Mouse (Mus musculus): ENCODE data around the gene Slc50a1.
A peak's percentile ranks its signal among the peaks of the same experiment; 100 is the strongest.

Gene Slc50a1

DNA sequence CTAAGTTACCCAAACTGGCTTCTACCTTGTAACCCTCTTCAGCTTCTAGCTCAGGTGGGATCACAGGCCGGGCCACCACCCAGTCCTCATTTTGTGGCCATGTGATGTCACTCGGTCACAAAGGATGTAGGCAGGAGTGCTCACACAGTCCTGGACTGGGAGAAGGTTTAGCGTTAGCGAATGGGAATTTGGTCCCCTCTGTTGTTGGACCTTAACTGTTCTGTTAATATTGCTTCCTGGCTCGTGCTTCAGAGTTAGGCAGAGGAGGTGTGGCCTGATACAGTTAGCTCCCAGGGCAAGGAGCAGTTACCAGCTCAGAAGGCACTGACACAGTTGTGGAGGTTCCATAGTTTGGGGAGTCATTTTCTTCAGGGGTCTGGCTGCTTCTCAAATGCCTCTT lies 23.8 kb upstream of the Slc50a1 start:
- DNase-seq (ENCODE audit: low spot score in 2 of 2): no peak

DNA sequence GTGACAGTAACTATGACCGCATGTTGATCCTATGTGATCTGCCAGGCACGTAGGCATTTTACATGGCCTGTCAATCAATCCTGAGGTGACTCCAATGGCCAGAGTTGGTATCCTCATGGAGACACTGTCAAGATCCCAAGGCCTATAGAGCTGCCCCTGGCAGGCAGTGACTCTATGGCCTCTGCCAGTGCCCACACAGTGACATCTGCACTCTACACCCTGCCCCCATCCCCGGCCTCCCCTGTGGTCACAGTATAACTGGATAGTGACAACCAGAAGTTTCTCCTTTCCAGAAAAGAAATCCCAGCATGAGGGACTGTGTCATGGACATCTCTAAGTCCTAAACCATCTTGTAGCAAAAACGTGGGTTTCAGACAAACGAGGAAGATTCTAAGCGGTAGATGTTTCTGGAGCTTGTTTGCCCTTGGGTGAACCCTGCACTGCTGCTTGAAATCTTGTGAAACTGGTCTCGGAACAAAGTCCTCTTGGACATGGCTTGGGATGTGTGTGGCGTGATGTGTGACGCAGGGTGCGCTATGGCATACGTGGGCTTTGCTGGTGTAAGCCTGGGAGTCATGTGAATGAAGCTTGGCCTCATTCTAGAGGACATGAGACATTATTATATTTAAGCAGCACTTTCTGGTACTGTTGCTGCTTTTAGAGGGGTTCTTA lies 23.0 kb upstream of the Slc50a1 start:
- DNase-seq (ENCODE audit: low spot score in 2 of 2): no peak

DNA sequence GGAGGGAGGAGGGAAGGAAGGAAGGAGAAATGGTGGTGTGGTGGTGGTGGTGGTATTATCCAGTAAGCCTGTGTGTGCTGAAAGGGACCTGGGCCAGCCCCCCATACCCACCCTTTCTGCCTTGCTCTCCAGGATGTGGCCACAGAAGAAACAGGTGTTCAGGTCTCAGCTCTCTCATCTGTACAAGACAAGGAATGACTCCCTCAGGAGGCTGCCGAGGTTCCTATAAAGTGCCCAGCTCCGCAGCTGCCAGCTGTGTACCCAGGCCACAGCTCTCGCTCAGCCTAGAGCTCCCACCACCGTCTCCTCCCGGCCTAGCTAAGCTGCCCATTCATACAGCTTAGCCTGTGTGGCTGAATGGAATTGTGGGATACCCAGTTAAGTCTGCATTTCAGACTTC lies 21.9 kb upstream of the Slc50a1 start:
- no peak for DNase-seq (ENCODE audit: low spot score in 2 of 2)

DNA sequence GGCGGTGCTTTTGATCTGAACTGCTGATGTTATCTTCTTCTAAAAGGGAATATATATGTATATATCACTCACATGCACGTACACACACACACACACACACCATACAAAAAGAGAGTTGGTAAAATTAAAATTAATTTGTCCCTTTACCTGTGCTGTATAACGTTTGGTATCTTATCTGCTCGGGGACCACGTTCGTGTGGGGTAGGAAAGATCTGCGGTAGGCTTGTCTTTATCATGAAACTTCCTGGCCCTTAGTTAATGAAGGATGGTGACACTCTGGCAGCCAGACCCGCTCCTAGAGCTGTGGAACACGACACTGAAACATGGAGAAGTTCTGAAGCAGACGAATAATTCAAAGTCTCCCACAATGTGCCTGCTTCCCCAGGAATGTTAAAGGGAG lies 21.5 kb upstream of the Slc50a1 start:
- no peak for DNase-seq (ENCODE audit: low spot score in 2 of 2)

DNA sequence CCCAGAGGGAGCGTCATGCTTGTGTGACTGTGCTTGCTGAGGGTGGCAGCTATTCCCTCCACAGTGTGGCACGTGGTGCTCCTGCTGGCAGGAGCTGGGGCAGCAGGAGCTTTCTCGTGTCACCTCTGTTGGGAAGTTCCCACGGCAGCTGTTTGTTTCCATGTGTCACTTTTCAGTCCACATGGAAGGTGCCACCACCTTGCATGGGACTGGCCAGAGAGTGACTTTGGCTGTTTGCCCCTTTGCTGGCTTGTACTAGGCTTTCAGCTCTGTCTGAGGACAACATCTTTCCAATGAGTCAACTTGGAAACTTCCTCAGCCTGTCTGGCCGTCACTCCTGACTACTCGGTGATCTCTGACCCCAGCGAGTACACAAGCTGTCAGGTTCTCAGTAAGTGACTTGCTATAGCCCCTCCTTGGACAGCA lies 18.1 kb upstream of the Slc50a1 start:
- DNase-seq (ENCODE audit: low spot score in 2 of 2): peak in 1 of 2 experiments; percentile 60

DNA sequence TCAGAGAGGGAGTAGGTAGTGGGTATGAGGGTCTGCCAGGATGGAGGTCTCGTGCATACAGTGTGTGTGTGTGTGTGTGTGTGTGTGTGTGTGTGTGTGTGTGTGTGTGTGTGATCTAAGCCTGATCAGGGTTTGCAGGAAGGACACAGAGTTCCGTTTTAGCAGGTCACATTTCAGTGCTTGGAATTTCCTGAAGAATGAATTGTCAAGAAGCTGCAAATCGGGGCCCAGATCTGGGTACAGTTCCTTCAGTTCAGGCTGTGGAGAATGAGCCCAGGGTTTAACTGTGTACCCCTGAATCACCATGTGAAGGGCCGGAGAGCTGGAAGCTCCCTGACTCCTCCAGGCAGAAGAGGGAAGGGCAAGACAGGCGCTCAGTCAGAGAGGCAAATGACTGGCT lies 16.9 kb upstream of the Slc50a1 start:
- no peak for DNase-seq (ENCODE audit: low spot score in 2 of 2)

DNA sequence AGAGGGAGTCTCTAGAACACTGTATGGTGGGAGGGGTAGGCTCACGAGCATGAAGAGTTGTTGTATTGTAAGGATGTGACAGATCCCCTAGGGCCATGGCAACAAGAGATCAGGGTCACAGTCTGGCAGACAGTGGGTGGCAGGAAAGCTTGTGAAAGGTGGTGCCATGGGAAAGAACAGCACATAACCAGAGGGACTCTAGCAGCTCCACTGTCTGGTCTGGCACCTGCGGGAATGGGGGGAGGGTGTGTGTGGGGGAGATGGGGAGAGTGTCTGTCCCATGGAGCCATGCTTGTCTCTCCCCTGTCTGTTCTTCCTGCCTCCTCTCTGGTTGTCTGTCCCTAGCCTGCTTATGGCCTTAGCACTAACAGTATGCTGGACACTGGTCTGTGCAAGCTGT lies 15.2 kb upstream of the Slc50a1 start:
- no peak for DNase-seq (ENCODE audit: low spot score in 2 of 2)

DNA sequence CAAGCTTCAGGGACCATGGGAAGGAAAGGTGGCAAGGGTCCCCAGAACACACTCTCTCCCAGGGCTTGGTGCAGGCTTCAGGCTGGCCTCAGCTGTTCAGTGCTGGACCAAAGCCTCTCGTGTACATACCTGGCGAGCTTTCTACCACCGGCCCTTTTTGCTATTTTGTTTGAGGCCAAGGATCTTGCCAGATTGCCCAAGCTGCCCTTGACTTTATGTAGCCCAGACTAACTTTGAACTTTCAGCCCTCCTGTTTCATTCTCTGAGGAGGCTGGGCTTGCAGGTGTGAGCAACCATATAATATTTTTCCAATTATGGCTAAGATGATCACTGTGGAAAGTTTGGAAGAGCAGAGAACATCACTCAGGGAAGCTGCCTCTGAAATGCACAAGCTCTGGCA lies 13.9 kb upstream of the Slc50a1 start:
- DNase-seq (ENCODE audit: low spot score in 2 of 2): no peak

DNA sequence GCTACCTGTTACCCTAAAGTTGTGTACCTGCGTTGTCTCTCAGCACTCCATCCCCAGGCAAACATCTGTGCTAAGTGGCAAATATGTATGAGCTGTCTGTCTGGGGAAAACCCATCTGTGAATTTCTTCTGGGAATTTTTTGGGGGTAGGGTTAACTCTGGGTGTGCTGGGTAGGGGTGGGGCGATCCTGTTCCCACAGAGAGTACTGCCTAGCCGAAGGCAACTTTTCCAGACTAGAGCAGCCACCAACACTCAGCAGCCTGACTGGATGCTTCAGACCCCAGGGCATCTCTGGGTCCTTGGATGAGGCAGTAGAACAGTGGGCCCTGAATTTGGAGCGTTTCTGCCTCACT lies 11.9 kb upstream of the Slc50a1 start:
- DNase-seq (ENCODE audit: low spot score in 2 of 2): no peak

DNA sequence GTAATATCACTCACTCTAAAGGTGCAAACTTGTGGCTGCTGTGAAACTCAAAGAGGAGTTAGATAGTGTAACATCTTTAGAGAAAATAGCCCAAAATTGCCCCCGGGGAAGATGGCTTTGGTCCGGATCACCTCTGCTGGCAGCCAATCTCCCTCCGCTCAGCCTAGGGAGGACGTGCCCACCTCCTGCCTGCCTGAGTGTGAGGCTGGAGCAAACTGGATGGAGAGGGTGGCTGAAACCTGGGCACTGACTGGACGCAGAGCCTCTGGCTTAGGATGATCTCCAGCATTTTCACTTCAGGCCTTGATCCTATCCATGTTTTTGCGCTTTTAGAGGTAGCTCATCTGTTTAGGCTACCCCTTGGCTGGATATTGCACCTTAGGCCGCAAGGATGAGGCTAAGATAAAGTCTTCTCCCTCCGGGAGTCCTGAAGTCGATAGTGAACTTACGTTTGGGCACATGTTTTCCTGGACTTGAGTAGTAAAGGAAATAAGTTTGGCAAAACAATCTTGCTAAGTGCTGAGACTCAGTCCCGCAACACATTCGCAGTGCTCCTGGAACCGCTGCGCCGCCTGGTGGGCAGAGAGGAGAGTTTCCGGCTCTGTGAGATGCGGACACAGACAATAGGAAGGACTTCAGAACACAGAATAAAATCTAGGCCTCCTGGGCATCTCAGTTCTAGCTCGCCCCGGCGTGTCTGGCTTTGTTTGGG lies 11.4 kb upstream of the Slc50a1 start:
- DNase-seq (ENCODE audit: low spot score in 2 of 2): peak; percentile 77 to 88

DNA sequence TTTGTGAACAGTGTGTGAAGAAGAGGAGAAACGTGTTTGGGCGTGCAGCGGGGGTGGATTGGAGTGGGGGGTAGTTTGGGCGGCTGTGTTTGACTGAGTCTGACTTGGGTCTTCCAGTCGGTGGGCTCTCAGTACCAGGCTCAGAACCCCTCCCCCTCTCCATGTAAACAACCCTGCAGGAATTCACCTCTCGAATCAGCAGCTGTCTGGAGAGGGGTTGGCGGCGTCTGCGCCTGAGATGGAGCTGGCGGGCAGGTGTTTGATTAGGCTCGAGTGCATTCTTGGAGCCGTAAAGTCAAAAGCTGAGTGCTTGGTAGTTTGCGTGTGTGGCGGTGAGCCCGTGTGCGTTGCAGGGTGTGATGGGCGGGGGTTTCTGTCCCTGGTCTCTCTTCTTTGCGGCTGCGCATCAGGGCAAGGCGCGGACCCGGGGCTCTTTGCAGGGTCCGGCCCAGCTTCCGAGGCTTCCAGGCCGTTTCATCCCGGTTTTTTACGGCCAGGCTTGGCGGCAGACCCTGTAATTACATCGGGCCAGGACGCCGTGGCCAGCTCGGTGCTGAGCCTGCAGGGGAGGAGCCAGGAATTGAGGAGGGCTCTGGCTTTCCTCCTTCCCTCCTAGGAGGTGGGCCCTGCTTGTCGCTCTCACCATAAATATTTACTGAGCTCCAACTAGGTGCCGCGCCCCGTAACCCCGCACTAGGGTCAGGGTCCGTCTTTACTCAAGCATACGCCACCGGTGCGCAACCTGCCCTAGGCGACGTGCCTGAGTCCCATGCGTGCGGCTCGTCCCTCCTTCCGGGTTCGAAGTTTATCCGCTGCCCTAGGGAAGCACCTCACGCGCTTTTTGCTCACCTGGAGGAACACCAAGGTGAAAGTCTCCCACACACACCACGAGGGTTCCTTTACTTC lies 10.5 kb upstream of the Slc50a1 start, which contains the start of gene Efna1:
Gene Efna1 (minus strand): TSS at position 537 of the 906 bp plus-strand sequence.
- peak; percentile 84 to 86 for DNase-seq (ENCODE audit: low spot score in 2 of 2)

DNA sequence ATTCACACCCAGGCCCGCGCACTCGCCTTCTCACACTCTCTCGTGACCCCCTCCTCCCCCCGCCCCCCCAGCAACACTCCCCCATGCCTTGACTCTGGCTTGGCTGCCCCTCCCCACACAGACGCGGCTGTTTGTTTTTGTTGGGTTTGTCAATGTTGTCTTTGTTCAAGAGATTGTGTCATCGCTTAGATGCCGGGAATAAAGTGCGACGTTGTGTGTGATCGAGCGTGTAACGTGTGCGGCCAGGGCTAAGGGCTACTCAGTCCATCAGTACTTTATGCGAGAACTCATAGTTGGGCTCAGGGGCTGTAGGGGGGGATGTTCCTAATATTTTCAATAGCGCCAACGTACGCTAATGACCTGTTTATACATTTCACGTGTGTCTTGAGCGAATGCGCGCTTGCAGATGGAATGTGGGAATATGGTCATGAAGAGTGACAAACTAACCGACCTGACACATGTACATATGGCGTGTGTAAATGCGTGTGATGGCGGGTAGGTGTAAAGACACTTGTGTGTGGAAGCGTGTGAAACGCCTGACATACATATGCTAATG lies 9.8 kb upstream of the Slc50a1 start:
- peak; percentile 43 to 58 for DNase-seq (ENCODE audit: low spot score in 2 of 2)

DNA sequence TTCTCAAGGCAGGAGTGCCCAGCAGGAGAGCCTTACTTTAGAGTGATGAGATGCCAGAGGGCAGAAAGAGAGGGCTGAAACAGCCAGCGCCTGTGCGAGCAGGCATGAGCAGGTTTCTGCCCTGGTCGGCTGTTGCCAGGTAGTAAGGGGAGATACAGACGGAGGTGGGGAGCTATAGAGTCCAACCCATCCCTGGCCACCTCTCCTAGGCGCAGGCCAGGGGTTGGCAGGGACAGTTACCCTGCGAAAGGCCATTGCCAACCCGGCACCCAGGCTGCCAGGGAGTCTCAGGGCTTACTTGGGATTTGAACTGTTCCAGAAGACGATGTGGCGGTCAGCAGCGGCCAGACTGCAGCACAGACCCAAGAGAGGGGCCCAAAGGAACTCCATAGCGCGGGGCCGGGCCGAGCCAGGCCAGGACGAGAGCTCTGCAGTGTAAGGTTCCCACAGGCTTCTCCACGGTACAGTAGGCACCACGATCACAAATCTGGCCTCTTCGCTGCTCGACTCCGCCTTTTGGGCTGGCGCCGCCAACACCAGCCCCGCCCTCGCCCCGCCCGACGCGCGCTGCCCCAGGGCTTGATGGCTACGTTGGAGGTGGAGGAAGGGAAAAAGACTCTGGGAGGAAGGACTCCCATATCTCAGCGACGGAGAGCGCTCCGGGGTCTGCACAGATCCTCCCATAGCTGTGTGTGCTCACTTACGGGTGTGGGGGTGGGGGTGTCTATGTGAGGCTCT lies 9.0 kb upstream of the Slc50a1 start:
- peak; percentile 90 for DNase-seq (ENCODE audit: low spot score in 2 of 2)

DNA sequence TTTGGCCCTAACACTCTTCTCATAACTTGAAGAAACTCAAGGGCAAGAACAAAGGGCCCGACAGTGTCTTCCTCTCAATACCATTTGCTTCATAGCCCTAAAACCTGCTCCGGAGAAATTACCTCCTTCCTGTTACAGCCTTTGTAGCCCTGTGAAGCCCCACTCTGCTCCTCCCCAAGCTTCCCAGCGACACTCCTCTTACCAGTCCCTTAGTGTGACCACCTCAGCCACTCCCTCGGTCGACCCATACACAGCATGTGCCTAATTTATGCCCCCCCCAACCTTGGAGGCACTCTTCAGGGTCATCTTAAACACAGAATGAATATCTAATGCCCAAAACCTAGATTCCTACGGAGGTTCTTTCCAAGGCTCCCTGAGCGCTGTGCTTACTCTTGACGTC lies 8.3 kb upstream of the Slc50a1 start:
- no peak for DNase-seq (ENCODE audit: low spot score in 2 of 2)

DNA sequence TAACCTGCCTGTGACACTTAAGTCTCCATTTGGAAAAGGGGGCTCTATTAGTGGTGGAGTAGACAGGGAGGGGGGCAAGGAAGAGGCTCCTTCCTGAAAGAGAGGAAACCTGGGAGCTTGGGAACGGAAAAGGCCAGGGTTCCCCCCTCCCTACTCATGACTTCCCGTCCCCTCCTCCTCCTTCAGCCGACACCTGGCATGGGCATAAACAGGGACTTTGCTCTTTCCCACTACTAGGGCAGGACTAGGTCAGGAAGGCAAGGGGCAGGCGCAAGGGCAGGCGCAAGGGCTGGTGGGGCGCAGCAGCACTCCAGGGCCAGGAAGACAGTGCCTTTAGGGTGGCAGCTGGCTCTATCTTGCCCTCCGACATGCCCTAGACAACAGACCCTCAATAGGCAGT lies 7.7 kb upstream of the Slc50a1 start:
- peak; percentile 85 to 90 for DNase-seq (ENCODE audit: low spot score in 2 of 2)

DNA sequence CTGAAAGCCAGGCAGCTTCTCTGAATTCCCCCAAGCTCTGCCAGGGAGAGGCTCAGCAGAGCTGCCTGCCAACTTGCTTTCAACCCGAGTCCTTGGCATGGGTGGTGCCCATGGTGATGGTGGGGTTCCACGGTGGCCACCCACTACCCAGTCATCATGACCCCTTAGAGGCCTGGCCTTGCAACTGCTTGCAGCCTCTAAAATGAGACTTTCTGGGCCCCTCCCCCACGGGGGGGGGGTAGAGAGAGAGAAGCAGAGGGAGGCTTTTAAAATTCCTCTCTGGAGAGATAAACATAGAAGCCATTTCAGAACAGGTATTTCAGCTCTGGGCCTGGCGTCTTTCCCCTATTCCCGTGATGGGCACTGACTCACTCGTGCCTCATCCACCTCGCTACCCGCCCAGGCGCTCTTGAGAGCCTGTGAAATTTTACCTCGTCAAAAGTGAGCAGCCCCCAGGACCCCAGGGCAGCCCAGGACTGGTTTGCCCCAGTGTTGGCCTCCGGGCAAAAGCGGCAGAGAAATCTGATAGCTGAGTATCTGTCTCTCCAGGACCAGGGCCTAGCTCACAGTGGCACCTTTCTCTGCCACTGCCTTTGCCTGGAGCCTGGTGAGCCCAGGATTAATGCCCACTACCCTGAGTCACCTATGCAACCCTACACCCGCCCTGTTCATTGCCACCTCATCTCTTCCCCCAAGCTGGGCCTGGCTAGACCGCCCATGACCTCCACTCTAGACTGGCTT lies 7.1 kb upstream of the Slc50a1 start:
- DNase-seq (ENCODE audit: low spot score in 2 of 2): peak; percentile 58 to 62

DNA sequence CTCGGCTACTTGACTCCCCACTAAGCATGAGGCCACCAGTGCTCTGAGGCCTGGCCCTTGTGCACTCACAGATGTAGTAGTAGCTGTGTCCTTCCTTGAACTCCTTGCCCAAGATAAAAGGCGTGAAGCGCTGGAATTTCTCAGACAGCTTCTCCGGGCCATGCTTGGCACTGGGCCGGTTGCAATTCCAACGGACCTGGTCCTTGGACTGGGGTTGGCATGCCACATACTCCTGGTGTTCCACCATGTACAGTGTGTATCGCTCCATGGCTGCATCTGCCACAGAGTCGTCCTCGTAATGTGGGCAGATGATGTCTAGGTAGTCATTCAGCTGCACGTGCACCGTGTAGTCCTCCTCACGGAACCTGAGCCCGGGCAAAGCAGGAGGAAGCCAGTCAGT lies 5.7 kb upstream of the Slc50a1 start:
- DNase-seq (ENCODE audit: low spot score in 2 of 2): no peak

DNA sequence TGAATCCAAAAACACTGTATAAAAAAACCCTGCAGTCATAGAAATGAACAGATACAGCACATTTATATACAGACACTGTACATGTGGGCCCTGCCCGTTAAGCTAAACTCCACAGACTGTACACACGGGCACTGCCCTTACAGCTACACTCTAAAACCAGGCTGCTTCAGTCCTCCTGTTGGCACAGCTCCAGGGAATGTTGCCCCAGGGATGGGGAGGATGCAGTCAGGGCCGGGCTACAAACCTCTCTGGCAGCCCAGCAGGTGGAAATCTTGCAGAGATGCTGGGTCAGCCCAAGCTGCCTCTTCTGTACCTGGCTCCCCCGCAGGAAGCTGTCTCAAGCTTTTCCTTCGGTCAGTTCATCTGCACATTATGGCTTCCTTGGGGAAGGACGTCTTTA lies 1.4 kb upstream of the Slc50a1 start:
- DNase-seq (ENCODE audit: low spot score in 2 of 2): no peak

DNA sequence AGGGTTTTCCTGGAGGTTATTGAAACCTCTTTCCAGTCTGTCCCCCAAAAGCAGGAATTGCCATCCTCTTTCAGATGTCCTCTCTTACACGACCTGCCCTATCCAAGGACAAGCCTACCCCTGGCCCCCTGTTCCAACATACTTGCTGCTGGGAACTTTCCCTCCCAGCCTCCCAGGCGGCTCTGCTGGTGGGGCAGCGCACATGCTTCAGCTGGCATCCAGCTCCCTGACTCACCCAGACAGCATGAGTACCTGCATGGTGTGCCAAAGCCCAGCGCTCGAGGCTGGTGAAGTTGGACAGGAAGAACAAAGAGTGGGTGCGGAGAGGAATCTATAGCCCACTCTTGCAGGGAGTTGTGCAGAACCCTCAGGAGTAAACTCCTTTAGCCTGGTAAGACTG lies 521 bp upstream of the Slc50a1 start:
- peak; percentile 64 for DNase-seq (ENCODE audit: low spot score in 2 of 2)

DNA sequence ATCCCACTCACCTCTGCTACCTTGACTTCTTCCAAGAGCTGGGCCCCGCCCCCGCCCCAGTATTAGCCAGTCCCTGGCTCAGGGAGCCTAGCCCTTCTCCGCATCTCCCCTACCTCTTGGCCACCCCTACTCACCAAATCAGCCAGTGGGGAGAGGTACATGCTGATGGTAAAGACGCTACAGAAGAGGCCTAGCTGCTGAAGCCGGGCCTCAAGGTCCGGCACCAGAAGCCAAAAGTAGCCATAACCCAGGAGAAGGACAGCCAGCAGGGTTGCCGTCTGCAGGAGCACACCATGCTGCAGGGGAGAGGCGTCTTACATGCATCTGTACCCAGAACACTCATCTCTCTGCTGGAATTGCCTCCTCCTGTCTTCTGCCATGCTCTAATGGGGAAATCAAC lies 1.5 kb downstream of the Slc50a1 start:
- no peak for DNase-seq (ENCODE audit: low spot score in 2 of 2)

DNA sequence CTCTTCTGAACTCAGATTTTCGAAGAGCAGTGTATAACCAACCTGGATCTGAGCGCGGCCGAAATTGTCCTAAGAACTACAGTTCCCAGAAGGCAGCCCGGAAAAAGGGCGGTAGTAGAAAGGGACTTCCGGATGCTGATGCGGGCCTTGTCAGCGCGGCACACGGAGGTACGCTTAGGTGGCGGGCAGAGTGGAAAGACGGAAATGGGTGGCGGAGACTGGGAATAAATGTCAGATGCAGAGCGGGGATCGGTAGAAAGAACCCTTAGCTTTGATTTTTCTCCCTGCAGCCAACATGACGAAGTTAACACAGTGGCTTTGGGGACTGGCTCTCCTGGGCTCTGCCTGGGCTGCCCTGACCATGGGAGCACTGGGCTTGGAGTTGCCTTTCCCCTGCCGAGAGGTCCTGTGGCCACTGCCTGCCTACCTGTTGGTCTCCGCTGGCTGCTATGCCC lies 3.9 kb downstream of the Slc50a1 start:
- DNase-seq (ENCODE audit: low spot score in 2 of 2): peak; percentile 74 to 82

All from heart, adult 9 months (tissue).